In genomic region chr11:42319101-42319500, GRCm38 (mm10) we compare ENCODE assay signal across 22 mouse cellular contexts. TPM values are rescaled to one million over a fixed set of nuclear protein-coding genes. Genes with fewer than 3 reads are reported as not detected.
"Had no signal": no experiment of that assay in that cellular context is flagged by ENCODE, and none has a peak within 500 bp of the region (broad histone marks: within the 10 kb centered on the region; RNA-seq: fewer than 3 reads in every experiment).

No protein-coding gene starts in this region.

- H3K9ac ChIP-seq: kidney, embryonic 15.5 days; limb, embryonic 13.5 days; liver, embryonic 14.5 days; midbrain, embryonic 13.5 days; neural tube, embryonic 15.5 days had no signal

- H3K36me3 ChIP-seq: kidney, embryonic 15.5 days; limb, embryonic 13.5 days; midbrain, embryonic 13.5 days; neural tube, embryonic 15.5 days had no signal

- H3K4me2 ChIP-seq: kidney, embryonic 15.5 days; limb, embryonic 13.5 days; midbrain, embryonic 13.5 days; neural tube, embryonic 15.5 days had no signal

- H3K4me1 ChIP-seq: kidney, embryonic 15.5 days; limb, embryonic 13.5 days had no signal

- H3K4me3 ChIP-seq: kidney, embryonic 15.5 days; limb, embryonic 13.5 days; midbrain, embryonic 13.5 days; neural tube, embryonic 15.5 days had no signal

- H3K27me3 ChIP-seq: kidney, embryonic 15.5 days; limb, embryonic 13.5 days; midbrain, embryonic 13.5 days; neural tube, embryonic 15.5 days had no signal

- H3K9me3 ChIP-seq: kidney, embryonic 15.5 days; limb, embryonic 13.5 days; midbrain, embryonic 13.5 days; neural tube, embryonic 15.5 days had no signal

- H3K27ac ChIP-seq: kidney, embryonic 15.5 days; limb, embryonic 13.5 days; liver, embryonic 14.5 days; midbrain, embryonic 13.5 days; neural tube, embryonic 15.5 days had no signal

- DNase-seq: kidney, adult 2 months; kidney, postnatal 14 days; layer of hippocampus, adult 9-11 months; layer of hippocampus, postnatal 36 days; left cerebral cortex, postnatal 4 days; lung, adult 18-20 months; lung, postnatal 36 days; right cerebral cortex, adult 18-20 months; right cerebral cortex, postnatal 25 days had no signal

- ATAC-seq: midbrain, embryonic 13.5 days had no signal

RNA-seq across cellular contexts. Expression of gene Gabra6, which starts 1.8 kb away (rescaled TPM):
- polyA plus RNA-seq: kidney, adult 2 months; kidney, embryonic 15.5 days; large intestine, adult 2 months; limb, embryonic 13.5 days; liver, adult 2 months; liver, embryonic 14.5 days; lung, embryonic 16.5 days; midbrain, embryonic 13.5 days; midbrain, postnatal 0 days; neural tube, embryonic 11.5 days; neural tube, embryonic 15.5 days; small intestine, adult 2 months; stomach, embryonic 16.5 days; thymus, postnatal 0 days had no signal
